Mouse (Mus musculus): ENCODE results near the gene Ccdc113. TPM values are rescaled to one million over a fixed set of nuclear protein-coding genes. Genes with fewer than 3 reads are reported as not detected.

Ccdc113 gene
- total and polyA plus RNA-seq, 3 experiments: not detected

GRCm38 (mm10) chr8:95566217-95566616 is 32.3 kb downstream of the Ccdc113 start (continued):
- peak; percentile 71 for TF ChIP-seq ZNF384 (IDR thresholded peaks at IDR 0.05; ENCODE audit: low read depth, low read length)
- no peak for TF ChIP-seq KAT2A (IDR thresholded peaks at IDR 0.05; ENCODE audit: insufficient replicate concordance, low read length)
- no peak for TF ChIP-seq UBTF (IDR thresholded peaks at IDR 0.05; ENCODE audit: low read depth, low read length)
- TF ChIP-seq CHD2 (IDR thresholded peaks at IDR 0.05; ENCODE audit: low read length): no peak
- no peak for TF ChIP-seq ZKSCAN1 (IDR thresholded peaks at IDR 0.05; ENCODE audit: borderline replicate concordance, low read depth, low read length)
- no peak for TF ChIP-seq ETS1 (conservative IDR thresholded peaks at IDR 0.05; ENCODE audit: low read depth, low read length)
- no peak for TF ChIP-seq USF2 (conservative IDR thresholded peaks at IDR 0.05; ENCODE audit: low read depth, low read length)
- no peak for TF ChIP-seq JUN (IDR thresholded peaks at IDR 0.05; ENCODE audit: insufficient read depth, low read depth, low read length)
- TF ChIP-seq GABPA (IDR thresholded peaks at IDR 0.05; ENCODE audit: insufficient replicate concordance, low read depth, low read length): no peak
- TF ChIP-seq MAX (IDR thresholded peaks at IDR 0.05; ENCODE audit: low read length): 0 out of 2 replicates have a peak, but pooled peaks have one; percentile 13
- no peak for TF ChIP-seq MYC (IDR thresholded peaks at IDR 0.05; ENCODE audit: low read depth, low read length)
- no peak for TF ChIP-seq POLR2AphosphoS2 (IDR thresholded peaks at IDR 0.05; ENCODE audit: low read depth, low read length)
- no peak for TF ChIP-seq JUND (conservative IDR thresholded peaks at IDR 0.05; ENCODE audit: low read depth, low read length)
- 0 out of 2 replicates have a peak, but pooled peaks have one; percentile 15 for TF ChIP-seq IRF4 (IDR thresholded peaks at IDR 0.05; ENCODE audit: low read depth, low read length)
- no peak for TF ChIP-seq ZC3H11A (IDR thresholded peaks at IDR 0.05; ENCODE audit: low read depth, low read length)
- TF ChIP-seq ELF1 (IDR thresholded peaks at IDR 0.05; ENCODE audit: low read depth, low read length): no peak
- TF ChIP-seq CHD1 (IDR thresholded peaks at IDR 0.05; ENCODE audit: low read depth, low read length): no peak
- no peak for TF ChIP-seq MAZ (IDR thresholded peaks at IDR 0.05; ENCODE audit: low read depth, low read length)
- no peak for TF ChIP-seq ZMIZ1 (IDR thresholded peaks at IDR 0.05; ENCODE audit: low read depth, low read length)

GRCm38 (mm10) chr8:95566809-95567208 is 32.9 kb downstream of the Ccdc113 start:
- Histone ChIP-seq H3K4me3 (replicated peaks in 1 of 3; ENCODE audit: low read depth in 2 of 3, low read length in 2 of 3, poor library complexity in 1 of 3) (no peak overlapping the region), H3K4me2 (ENCODE audit: insufficient read depth, low read depth, poor library complexity, severe bottlenecking) (peak overlapping the region; percentile 16; the same call in 1 of the 2 replicates), H3K27ac (ENCODE audit: insufficient read depth, low read depth) (no peak overlapping the region), H3K4me1 (ENCODE audit: control insufficient read depth in 1 of 2, insufficient read depth in 2 of 2) (peaks cover 0 to 14% of the 10 kb centered on the region in 2 experiments; a peak in 3 of 4 replicates), H3K27me3 (replicated peaks) (peaks cover 2% of the 10 kb centered on the region), H3K36me3 (replicated peaks in 1 of 2; ENCODE audit: control insufficient read depth in 1 of 2, insufficient read depth in 1 of 2, low read length in 1 of 2) (no peaks in the 10 kb centered on the region), H3K9ac (ENCODE audit: insufficient read depth, low read depth) (no peak overlapping the region), H3K79me2 (replicated peaks; ENCODE audit: control insufficient read depth, extremely low read depth, insufficient read depth, poor library complexity, severe bottlenecking) (no peaks in the 10 kb centered on the region), H3K9me3 (replicated peaks; ENCODE audit: low read length) (no peaks in the 10 kb centered on the region)
- no peak for TF ChIP-seq MAFK (IDR thresholded peaks at IDR 0.05; ENCODE audit: insufficient replicate concordance, low read length)
- TF ChIP-seq GABPA (IDR thresholded peaks at IDR 0.05; ENCODE audit: insufficient replicate concordance, low read depth, low read length): no peak
- TF ChIP-seq TBP (conservative IDR thresholded peaks at IDR 0.05; ENCODE audit: low read depth, low read length): no peak
- no peak for TF ChIP-seq ZNF384 (IDR thresholded peaks at IDR 0.05; ENCODE audit: low read depth, low read length)
- TF ChIP-seq ETS1 (conservative IDR thresholded peaks at IDR 0.05; ENCODE audit: low read depth, low read length): no peak
- TF ChIP-seq TCF12 (IDR thresholded peaks at IDR 0.05; ENCODE audit: low read depth, low read length): no peak
- no peak for TF ChIP-seq CHD2 (IDR thresholded peaks at IDR 0.05; ENCODE audit: low read length)
- TF ChIP-seq ZKSCAN1 (IDR thresholded peaks at IDR 0.05; ENCODE audit: borderline replicate concordance, low read depth, low read length): no peak
- TF ChIP-seq PAX5 (IDR thresholded peaks at IDR 0.05; ENCODE audit: low read length): no peak
- no peak for TF ChIP-seq POLR2A (IDR thresholded peaks at IDR 0.05; ENCODE audit: low read depth, low read length)
- TF ChIP-seq SMC3 (IDR thresholded peaks at IDR 0.05; ENCODE audit: low read depth, low read length): no peak
- no peak for TF ChIP-seq UBTF (IDR thresholded peaks at IDR 0.05; ENCODE audit: low read depth, low read length)
- no peak for TF ChIP-seq HCFC1 (IDR thresholded peaks at IDR 0.05; ENCODE audit: low read depth, low read length)
- no peak for TF ChIP-seq USF1 (IDR thresholded peaks at IDR 0.05; ENCODE audit: low read depth, low read length)
- no peak for TF ChIP-seq MAZ (IDR thresholded peaks at IDR 0.05; ENCODE audit: low read depth, low read length)
- dilution Hi-C loops (cut with MboI; ENCODE audit: extremely low pct_ligation_motif_present, extremely low pct_unique_long_range_greater_than_20kb, low sequenced_read_pairs): no loop called here
- DNase-seq (ENCODE audit: extremely low read depth): no peak
- in situ Hi-C loops (cut with MboI; ENCODE audit: low pct_ligation_motif_present, low pct_unique_long_range_greater_than_20kb, low sequenced_read_pairs): no loop called here

All from CH12.LX (cell line).